Mouse (Mus musculus): ENCODE data around the gene Slc12a6. TPM values are rescaled to one million over a fixed set of nuclear protein-coding genes. Genes with fewer than 3 reads are reported as not detected.

Slc12a6 gene
- polyA plus RNA-seq, 1 experiment, result 97.8 TPM

- H3K27ac ChIP-seq (ENCODE audit: control insufficient read depth, insufficient read depth, low read length), result no peak overlapping the region
Observed at GRCm38 (mm10) chr2:112287059-112287458, 21.4 kb downstream of the Slc12a6 start.

GRCm38 (mm10) chr2:112289507-112289906 is 23.9 kb downstream of the Slc12a6 start:
- Histone ChIP-seq H3K27me3 (ENCODE audit: control insufficient read depth, insufficient read depth, low read length) (no peaks in the 10 kb centered on the region), H3K36me3 (ENCODE audit: control insufficient read depth, insufficient read depth, low read length) (peaks cover 2% of the 10 kb centered on the region; the same call in 1 of the 2 replicates), H3K4me1 (replicated peaks; ENCODE audit: control insufficient read depth, insufficient read depth, low read length) (peaks cover 2% of the 10 kb centered on the region), H3K27ac (ENCODE audit: control insufficient read depth, insufficient read depth, low read length) (no peak overlapping the region), H3K4me3 (ENCODE audit: control insufficient read depth, insufficient read depth, low read length) (no peak overlapping the region)
- WGBS, result 97% methylated on average over 3 of the region's 3 CpGs
- DNase-seq, result no peak
- TF ChIP-seq CTCF (IDR thresholded peaks at IDR 0.05; ENCODE audit: borderline replicate concordance, control insufficient read depth, extremely low read depth, insufficient read depth, low read length, poor library complexity), result no peak
- no peak for TF ChIP-seq POLR2A (IDR thresholded peaks at IDR 0.05; ENCODE audit: control insufficient read depth, extremely low read depth, insufficient read depth, low read length, poor library complexity)

More at GRCm38 (mm10) chr2:112287059-112287458, 21.4 kb downstream of the Slc12a6 start:
- Histone ChIP-seq H3K36me3 (ENCODE audit: control insufficient read depth, insufficient read depth, low read length) (no peaks in the 10 kb centered on the region), H3K4me1 (replicated peaks; ENCODE audit: control insufficient read depth, insufficient read depth, low read length) (peaks cover 6% of the 10 kb centered on the region), H3K4me3 (ENCODE audit: control insufficient read depth, insufficient read depth, low read length) (no peak overlapping the region), H3K27me3 (ENCODE audit: control insufficient read depth, insufficient read depth, low read length) (no peaks in the 10 kb centered on the region)
- DNase-seq, result no peak
- WGBS, result 59% methylated on average over 4 of the region's 4 CpGs
- TF ChIP-seq POLR2A (IDR thresholded peaks at IDR 0.05; ENCODE audit: control insufficient read depth, extremely low read depth, insufficient read depth, low read length, poor library complexity) (no peak), CTCF (IDR thresholded peaks at IDR 0.05; ENCODE audit: borderline replicate concordance, control insufficient read depth, extremely low read depth, insufficient read depth, low read length, poor library complexity) (no peak)

GRCm38 (mm10) chr2:112292823-112293222 is 27.2 kb downstream of the Slc12a6 start:
- TF ChIP-seq CTCF (IDR thresholded peaks at IDR 0.05; ENCODE audit: borderline replicate concordance, control insufficient read depth, extremely low read depth, insufficient read depth, low read length, poor library complexity) (no peak), POLR2A (IDR thresholded peaks at IDR 0.05; ENCODE audit: control insufficient read depth, extremely low read depth, insufficient read depth, low read length, poor library complexity) (no peak)
- WGBS, result 95% methylated on average over 2 of the region's 2 CpGs
- Histone ChIP-seq H3K4me1 (replicated peaks; ENCODE audit: control insufficient read depth, insufficient read depth, low read length) (no peaks in the 10 kb centered on the region), H3K36me3 (ENCODE audit: control insufficient read depth, insufficient read depth, low read length) (peaks cover 5% of the 10 kb centered on the region; the same call in 1 of the 2 replicates), H3K27me3 (ENCODE audit: control insufficient read depth, insufficient read depth, low read length) (no peaks in the 10 kb centered on the region), H3K27ac (ENCODE audit: control insufficient read depth, insufficient read depth, low read length) (no peak overlapping the region), H3K4me3 (ENCODE audit: control insufficient read depth, insufficient read depth, low read length) (no peak overlapping the region)
- no peak for DNase-seq

- H3K4me1 ChIP-seq (replicated peaks; ENCODE audit: control insufficient read depth, insufficient read depth, low read length), result no peaks in the 10 kb centered on the region
- WGBS, result 88% methylated on average over 3 of the region's 3 CpGs
- peaks cover 5% of the 10 kb centered on the region; the same call in 1 of the 2 replicates for H3K36me3 ChIP-seq (ENCODE audit: control insufficient read depth, insufficient read depth, low read length)
- no peak for TF ChIP-seq POLR2A (IDR thresholded peaks at IDR 0.05; ENCODE audit: control insufficient read depth, extremely low read depth, insufficient read depth, low read length, poor library complexity)
- H3K27ac ChIP-seq (ENCODE audit: control insufficient read depth, insufficient read depth, low read length), result no peak overlapping the region
- H3K27me3 ChIP-seq (ENCODE audit: control insufficient read depth, insufficient read depth, low read length), result no peaks in the 10 kb centered on the region
- DNase-seq, result no peak
- no peak overlapping the region for H3K4me3 ChIP-seq (ENCODE audit: control insufficient read depth, insufficient read depth, low read length)
Observed at GRCm38 (mm10) chr2:112296211-112296610, 30.6 kb downstream of the Slc12a6 start.

GRCm38 (mm10) chr2:112298221-112298620 is 32.6 kb downstream of the Slc12a6 start:
- Histone ChIP-seq H3K27ac (ENCODE audit: control insufficient read depth, insufficient read depth, low read length) (no peak overlapping the region), H3K4me1 (replicated peaks; ENCODE audit: control insufficient read depth, insufficient read depth, low read length) (no peaks in the 10 kb centered on the region), H3K36me3 (ENCODE audit: control insufficient read depth, insufficient read depth, low read length) (peaks cover 5% of the 10 kb centered on the region; the same call in 1 of the 2 replicates), H3K27me3 (ENCODE audit: control insufficient read depth, insufficient read depth, low read length) (no peaks in the 10 kb centered on the region), H3K4me3 (ENCODE audit: control insufficient read depth, insufficient read depth, low read length) (no peak overlapping the region)
- WGBS, result 97% methylated on average over 4 of the region's 4 CpGs
- no peak for DNase-seq
- TF ChIP-seq POLR2A (IDR thresholded peaks at IDR 0.05; ENCODE audit: control insufficient read depth, extremely low read depth, insufficient read depth, low read length, poor library complexity), result no peak
- TF ChIP-seq CTCF (IDR thresholded peaks at IDR 0.05; ENCODE audit: borderline replicate concordance, control insufficient read depth, extremely low read depth, insufficient read depth, low read length, poor library complexity), result no peak

GRCm38 (mm10) chr2:112308671-112309070 is 43.0 kb downstream of the Slc12a6 start:
- Histone ChIP-seq H3K4me1 (replicated peaks; ENCODE audit: control insufficient read depth, insufficient read depth, low read length) (peaks cover 2% of the 10 kb centered on the region; the same call in 1 of the 2 replicates), H3K27me3 (ENCODE audit: control insufficient read depth, insufficient read depth, low read length) (no peaks in the 10 kb centered on the region), H3K27ac (ENCODE audit: control insufficient read depth, insufficient read depth, low read length) (no peak overlapping the region), H3K4me3 (ENCODE audit: control insufficient read depth, insufficient read depth, low read length) (no peak overlapping the region), H3K36me3 (ENCODE audit: control insufficient read depth, insufficient read depth, low read length) (no peaks in the 10 kb centered on the region)
- TF ChIP-seq CTCF (IDR thresholded peaks at IDR 0.05; ENCODE audit: borderline replicate concordance, control insufficient read depth, extremely low read depth, insufficient read depth, low read length, poor library complexity) (no peak), POLR2A (IDR thresholded peaks at IDR 0.05; ENCODE audit: control insufficient read depth, extremely low read depth, insufficient read depth, low read length, poor library complexity) (no peak)
- no peak for DNase-seq
- 77% methylated on average over 3 of the region's 3 CpGs for WGBS

- Histone ChIP-seq H3K27ac (ENCODE audit: control insufficient read depth, insufficient read depth, low read length) (no peak overlapping the region), H3K4me3 (ENCODE audit: control insufficient read depth, insufficient read depth, low read length) (no peak overlapping the region), H3K27me3 (ENCODE audit: control insufficient read depth, insufficient read depth, low read length) (no peaks in the 10 kb centered on the region), H3K4me1 (replicated peaks; ENCODE audit: control insufficient read depth, insufficient read depth, low read length) (peaks cover 2% of the 10 kb centered on the region; the same call in 1 of the 2 replicates), H3K36me3 (ENCODE audit: control insufficient read depth, insufficient read depth, low read length) (no peaks in the 10 kb centered on the region)
- WGBS, result 21% methylated on average over 10 of the region's 10 CpGs
- TF ChIP-seq CTCF (IDR thresholded peaks at IDR 0.05; ENCODE audit: borderline replicate concordance, control insufficient read depth, extremely low read depth, insufficient read depth, low read length, poor library complexity) (no peak), POLR2A (IDR thresholded peaks at IDR 0.05; ENCODE audit: control insufficient read depth, extremely low read depth, insufficient read depth, low read length, poor library complexity) (no peak)
- DNase-seq, result no peak
Observed at GRCm38 (mm10) chr2:112309161-112309600, 43.6 kb downstream of the Slc12a6 start.
